Mouse (Mus musculus) bone marrow macrophage, adult 2 months (primary cell): ENCODE results near the gene Tspan14.

Experiments used
- CTCF ChIP-seq: IDR thresholded peaks from 2 replicates; pipeline ENCODE4 v1.5.1; 2012; ENCODE audit warnings: low read depth, mild to moderate bottlenecking, low read length, moderate library complexity
- POLR2A ChIP-seq: IDR thresholded peaks from 2 replicates; pipeline ENCODE4 v1.6.1; 2012; ENCODE audit warnings: mild to moderate bottlenecking, low read depth, low read length, borderline replicate concordance

DNA sequence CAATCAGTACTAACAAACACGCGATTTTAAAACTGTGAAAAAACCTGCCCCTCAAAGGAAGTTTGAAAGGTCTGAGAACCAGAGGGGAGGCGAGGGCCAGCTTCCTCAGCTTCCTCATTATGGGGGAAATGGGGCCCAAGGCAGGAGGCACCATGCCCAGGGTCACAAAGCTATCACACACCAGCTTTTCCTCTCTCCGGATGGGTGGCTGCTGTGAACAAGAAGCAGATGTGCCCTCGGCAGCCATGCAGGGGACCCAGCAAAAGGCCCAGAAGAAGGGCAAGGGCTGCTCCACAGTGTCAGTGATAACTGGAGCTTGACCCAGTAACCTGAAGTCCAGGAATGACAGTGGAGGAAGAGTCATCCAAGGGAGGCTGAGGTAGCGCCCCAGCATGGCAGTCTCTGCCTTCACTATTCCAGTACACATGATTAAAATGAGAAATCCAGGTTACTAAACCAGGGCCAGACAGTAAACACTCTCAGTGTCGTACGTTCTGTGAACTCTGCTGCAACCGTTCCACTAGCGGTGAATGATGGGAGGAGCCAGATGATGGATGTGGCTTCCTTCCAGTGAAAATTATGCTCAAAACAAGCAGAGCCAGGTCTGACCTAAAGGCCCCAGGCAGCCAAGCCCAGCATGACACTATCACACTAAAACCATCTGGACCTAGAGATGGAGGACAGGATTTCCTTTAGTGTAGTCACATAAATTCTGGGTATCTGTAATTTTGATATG, 42.1 kb downstream of the Tspan14 start:
- TF ChIP-seq CTCF, result no peak
- TF ChIP-seq POLR2A, result no peak
